ENCODE assay signal across 16 mouse cellular contexts in the genomic region with DNA sequence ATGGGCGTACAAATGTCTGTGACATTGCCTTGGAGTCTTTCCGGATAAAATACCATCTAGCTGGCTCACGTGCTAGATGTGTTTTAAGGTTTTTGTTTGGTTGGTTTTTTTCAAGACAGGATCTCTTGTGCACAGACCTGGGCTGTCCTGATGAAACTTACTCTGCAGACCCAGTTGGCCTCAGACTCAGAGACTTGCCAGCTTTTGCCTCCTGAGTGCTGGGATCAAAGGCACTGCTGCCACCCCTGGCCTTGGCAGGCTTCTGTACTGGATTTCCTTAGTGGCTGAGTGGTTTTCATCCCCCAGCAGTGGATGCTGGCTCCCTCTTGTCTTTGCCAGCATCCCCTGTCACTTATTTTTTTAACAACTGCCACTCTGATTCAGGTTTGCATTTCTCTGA. TPM values are rescaled to one million over a fixed set of nuclear protein-coding genes. Genes with fewer than 3 reads are reported as not detected.
DNase-seq lines count a peak whose midpoint lies in the region; ATAC-seq and TF ChIP-seq lines count a peak whose summit lies in the region.
"Had no signal": no experiment of that assay in that cellular context is flagged by ENCODE, and none has a peak within 500 bp of the region (broad histone marks: within the 10 kb centered on the region; RNA-seq: fewer than 3 reads in every experiment).

No protein-coding gene starts in this region.

- TF ChIP-seq CTCF in heart, adult 2 months (IDR thresholded peaks at IDR 0.05) = no peak

- H3K27me3 ChIP-seq in heart, adult 2 months (ENCODE audit: control insufficient read depth, insufficient read depth, low read length) = no peaks in the 10 kb centered on the region
- H3K27me3 ChIP-seq in kidney, embryonic 15.5 days = no peaks in the 10 kb centered on the region
- no peaks in the 10 kb centered on the region for H3K27me3 ChIP-seq in midbrain, embryonic 13.5 days
- H3K27me3 ChIP-seq in midbrain, embryonic 15.5 days (replicated peaks) = no peaks in the 10 kb centered on the region
- no peaks in the 10 kb centered on the region for H3K27me3 ChIP-seq in neural tube, embryonic 13.5 days

- intact Hi-C loops in heart, adult 2 months (cut with DNase I) = loop anchor here (5.0 kb wide), 1 partner anchor 47 kb away; no protein-coding TSS in a partner anchor

- no peak for TF ChIP-seq EP300 in heart, adult 2 months (IDR thresholded peaks at IDR 0.05; ENCODE audit: insufficient read depth, low read depth, low read length)

- no peak for DNase-seq in heart, adult 2 months
- DNase-seq in heart, adult 18-20 months = no peak
- DNase-seq in kidney, adult 8-10 months = no peak
- no peak for DNase-seq in frontal cortex, postnatal 10 days (ENCODE audit: low spot score in 2 of 2)
- DNase-seq: cerebellum, postnatal 10 days; gastrocnemius, postnatal 36 days; kidney, adult 18-20 months; lung, adult 2 months; thymus, adult 18-20 months had no signal

- H3K27ac ChIP-seq in heart, adult 2 months = peak overlapping the region; percentile 97
- H3K27ac ChIP-seq in kidney, embryonic 15.5 days = 0 out of 2 replicates have a peak overlapping the region, but pooled peaks have one; percentile 23
- peak overlapping the region; percentile 44; the same call in 1 of the 2 replicates for H3K27ac ChIP-seq in midbrain, embryonic 13.5 days
- no peak overlapping the region for H3K27ac ChIP-seq in midbrain, embryonic 15.5 days
- H3K27ac ChIP-seq in neural tube, embryonic 13.5 days (replicated peaks) = peak overlapping the region; percentile 54

- no peak for TF ChIP-seq POLR2A in heart, adult 2 months (IDR thresholded peaks at IDR 0.05; ENCODE audit: insufficient read depth, low read depth, low read length)

- no peak overlapping the region for H3K4me2 ChIP-seq in kidney, embryonic 15.5 days
- no peak overlapping the region for H3K4me2 ChIP-seq in midbrain, embryonic 13.5 days (replicated peaks)
- no peak overlapping the region for H3K4me2 ChIP-seq in midbrain, embryonic 15.5 days
- H3K4me2 ChIP-seq in neural tube, embryonic 13.5 days = 0 out of 2 replicates have a peak overlapping the region, but pooled peaks have one; percentile 3
- H3K4me2 ChIP-seq: midbrain, embryonic 11.5 days had no signal

- H3K4me3 ChIP-seq in heart, adult 2 months = no peak overlapping the region
- H3K4me3 ChIP-seq in kidney, embryonic 15.5 days (replicated peaks) = no peak overlapping the region
- H3K4me3 ChIP-seq in midbrain, embryonic 13.5 days (replicated peaks) = no peak overlapping the region
- H3K4me3 ChIP-seq in midbrain, embryonic 15.5 days = no peak overlapping the region
- H3K4me3 ChIP-seq in neural tube, embryonic 13.5 days = no peak overlapping the region

- 44% methylated on average over 3 of the region's 3 CpGs for WGBS in heart, adult 2 months
- 73% methylated on average over 3 of the region's 3 CpGs for WGBS in kidney, embryonic 15.5 days
- 95% methylated on average over 3 of the region's 3 CpGs for WGBS in midbrain, embryonic 13.5 days
- 85% methylated on average over 3 of the region's 3 CpGs for WGBS in midbrain, embryonic 15.5 days
- WGBS in neural tube, embryonic 13.5 days = 95% methylated on average over 3 of the region's 3 CpGs

- peaks cover 12% of the 10 kb centered on the region for H3K4me1 ChIP-seq in heart, adult 2 months (ENCODE audit: control insufficient read depth, insufficient read depth, low read length)
- peaks cover 42% of the 10 kb centered on the region for H3K4me1 ChIP-seq in kidney, embryonic 15.5 days
- peaks cover 35% of the 10 kb centered on the region for H3K4me1 ChIP-seq in midbrain, embryonic 13.5 days (replicated peaks)
- H3K4me1 ChIP-seq in midbrain, embryonic 15.5 days = peaks cover 31% of the 10 kb centered on the region
- peaks cover 38% of the 10 kb centered on the region for H3K4me1 ChIP-seq in neural tube, embryonic 13.5 days (replicated peaks)

- no peaks in the 10 kb centered on the region; the same call in 1 of the 2 replicates for H3K9me3 ChIP-seq in kidney, embryonic 15.5 days (replicated peaks)
- no peaks in the 10 kb centered on the region for H3K9me3 ChIP-seq in midbrain, embryonic 13.5 days
- no peaks in the 10 kb centered on the region for H3K9me3 ChIP-seq in midbrain, embryonic 15.5 days
- no peaks in the 10 kb centered on the region for H3K9me3 ChIP-seq in neural tube, embryonic 13.5 days

- ATAC-seq in kidney, embryonic 15.5 days (replicated peaks; ENCODE audit: low FRiP score) = no peak
- no peak for ATAC-seq in midbrain, embryonic 13.5 days
- no peak for ATAC-seq in midbrain, embryonic 15.5 days (replicated peaks)
- ATAC-seq in neural tube, embryonic 13.5 days (ENCODE audit: low read depth) = no peak
- ATAC-seq: activated CD4-positive, CD25-positive, alpha-beta regulatory T cell, adult 4 months; CD4-positive, CD25-positive, alpha-beta regulatory T cell, adult 4 months had no signal

- H3K36me3 ChIP-seq in heart, adult 2 months (ENCODE audit: control insufficient read depth, insufficient read depth, low read length) = peaks cover 11% of the 10 kb centered on the region; the same call in 1 of the 2 replicates
- peaks cover 5% of the 10 kb centered on the region; the same call in 1 of the 2 replicates for H3K36me3 ChIP-seq in kidney, embryonic 15.5 days
- peaks cover 6% of the 10 kb centered on the region; the same call in 1 of the 2 replicates for H3K36me3 ChIP-seq in midbrain, embryonic 13.5 days
- no peaks in the 10 kb centered on the region for H3K36me3 ChIP-seq in midbrain, embryonic 15.5 days (replicated peaks)
- no peaks in the 10 kb centered on the region for H3K36me3 ChIP-seq in neural tube, embryonic 13.5 days

- 0 out of 2 replicates have a peak overlapping the region, but pooled peaks have one; percentile 8 for H3K9ac ChIP-seq in heart, adult 2 months (ENCODE audit: low read depth, low read length)
- H3K9ac ChIP-seq in kidney, embryonic 15.5 days = no peak overlapping the region
- no peak overlapping the region for H3K9ac ChIP-seq in midbrain, embryonic 13.5 days (replicated peaks)
- H3K9ac ChIP-seq in midbrain, embryonic 15.5 days = no peak overlapping the region
- H3K9ac ChIP-seq in neural tube, embryonic 13.5 days = 0 out of 2 replicates have a peak overlapping the region, but pooled peaks have one; percentile 31

- peaks cover 5% of the 10 kb centered on the region; the same call in 1 of the 2 replicates for H3K79me2 ChIP-seq in heart, adult 2 months (replicated peaks; ENCODE audit: control insufficient read depth, insufficient read depth, low read length)

RNA-seq across cellular contexts. Expression of gene Tmem94, which starts 3.7 kb away (rescaled TPM):
- 100 to 1,000 TPM in 1 of 2 experiments, 10 to 100 TPM in 1; 99.5 to 103 TPM for total RNA-seq in heart, adult 2 months (2021)
- polyA plus RNA-seq in heart, adult 2 months (2012; rRNA removed) = 125 and 135 TPM in 2 replicates
- total RNA-seq in heart, adult 18-20 months (2021) = 100 to 1,000 TPM in 1 of 2 experiments, 10 to 100 TPM in 1; 96.6 to 104 TPM
- polyA plus RNA-seq in kidney, embryonic 15.5 days (2015; fragmentation: Nextera tagmentation; extraction: Ambion mirVana) = 26.6 and 27.0 TPM in 2 replicates
- polyA plus RNA-seq in midbrain, embryonic 13.5 days (2015; fragmentation: Nextera tagmentation; extraction: Ambion mirVana) = 29.9 and 31.0 TPM in 2 replicates
- polyA plus RNA-seq in midbrain, embryonic 15.5 days (2015; fragmentation: Nextera tagmentation; extraction: Ambion mirVana) = 28.4 and 31.0 TPM in 2 replicates
- 25.4 and 25.8 TPM in 2 replicates for polyA plus RNA-seq in neural tube, embryonic 13.5 days (2015; fragmentation: Nextera tagmentation; extraction: Ambion mirVana)

RNA-seq across cellular contexts. Expression of gene Caskin2, which starts 44.5 kb away (rescaled TPM):
- total RNA-seq in heart, adult 2 months (2021) = 10 to 100 TPM; 40.5 to 43.8 TPM
- polyA plus RNA-seq in heart, adult 2 months (2012; rRNA removed) = 38.5 TPM in 2 replicates
- 10 to 100 TPM; 39.2 to 42.9 TPM for total RNA-seq in heart, adult 18-20 months (2021)
- polyA plus RNA-seq in kidney, embryonic 15.5 days (2015; fragmentation: Nextera tagmentation; extraction: Ambion mirVana) = 17.3 and 20.9 TPM in 2 replicates
- 10.3 and 12.3 TPM in 2 replicates for polyA plus RNA-seq in midbrain, embryonic 13.5 days (2015; fragmentation: Nextera tagmentation; extraction: Ambion mirVana)
- polyA plus RNA-seq in midbrain, embryonic 15.5 days (2015; fragmentation: Nextera tagmentation; extraction: Ambion mirVana) = 9.4 and 11.1 TPM in 2 replicates
- 13.8 and 15.2 TPM in 2 replicates for polyA plus RNA-seq in neural tube, embryonic 13.5 days (2015; fragmentation: Nextera tagmentation; extraction: Ambion mirVana)

RNA-seq across cellular contexts. Expression of gene Tsen54, which starts 45.6 kb away (rescaled TPM):
- total RNA-seq in heart, adult 2 months (2021) = 1 to 10 TPM; 7.2 to 9.3 TPM
- 15.9 and 16.3 TPM in 2 replicates for polyA plus RNA-seq in heart, adult 2 months (2012; rRNA removed)
- 1 to 10 TPM; 7.1 to 8.5 TPM for total RNA-seq in heart, adult 18-20 months (2021)
- polyA plus RNA-seq in kidney, embryonic 15.5 days (2015; fragmentation: Nextera tagmentation; extraction: Ambion mirVana) = 37.3 and 39.8 TPM in 2 replicates
- 24.8 and 25.8 TPM in 2 replicates for polyA plus RNA-seq in midbrain, embryonic 13.5 days (2015; fragmentation: Nextera tagmentation; extraction: Ambion mirVana)
- 24.8 and 27.9 TPM in 2 replicates for polyA plus RNA-seq in midbrain, embryonic 15.5 days (2015; fragmentation: Nextera tagmentation; extraction: Ambion mirVana)
- polyA plus RNA-seq in neural tube, embryonic 13.5 days (2015; fragmentation: Nextera tagmentation; extraction: Ambion mirVana) = 22.7 and 23.4 TPM in 2 replicates

RNA-seq across cellular contexts. Expression of gene Llgl2, which starts 55.0 kb away (rescaled TPM):
- 10 to 100 TPM; 18.4 to 20.3 TPM for total RNA-seq in heart, adult 2 months (2021)
- 19.4 and 20.2 TPM in 2 replicates for polyA plus RNA-seq in heart, adult 2 months (2012; rRNA removed)
- total RNA-seq in heart, adult 18-20 months (2021) = 10 to 100 TPM; 17.5 to 18.2 TPM
- polyA plus RNA-seq in kidney, embryonic 15.5 days (2015; fragmentation: Nextera tagmentation; extraction: Ambion mirVana) = 39.1 and 41.0 TPM in 2 replicates
- polyA plus RNA-seq in midbrain, embryonic 13.5 days (2015; fragmentation: Nextera tagmentation; extraction: Ambion mirVana) = 0.66 and 0.76 TPM in 2 replicates
- polyA plus RNA-seq in midbrain, embryonic 15.5 days (2015; fragmentation: Nextera tagmentation; extraction: Ambion mirVana) = 0.84 and 1.0 TPM in 2 replicates
- polyA plus RNA-seq in neural tube, embryonic 13.5 days (2015; fragmentation: Nextera tagmentation; extraction: Ambion mirVana) = 1.4 and 1.8 TPM in 2 replicates

Comparison
In these comparisons a context has a peak if more than half of its experiments do, and no peak if none do; other contexts are left out.
1. H3K9ac ChIP-seq: peak in heart, adult 2 months (single experiment) and neural tube, embryonic 13.5 days (single experiment); none in kidney, embryonic 15.5 days (single experiment), midbrain, embryonic 13.5 days (single experiment) and midbrain, embryonic 15.5 days (single experiment).